Mouse (Mus musculus) yolk sac, embryonic 10.5 days (tissue): Measurements from ENCODE around the gene Grifin.

ENCODE experiments used
- DNase-seq: peaks from one replicate; pipeline ENCODE4 v3.0.0-alpha.2; 2017; ENCODE audit warnings: low spot score

The Grifin gene

GRCm38 (mm10) chr5:140564896-140565295 lies at the start of gene Grifin:
Gene Grifin, minus strand, starts transcription at chr5:140565071.
- DNase-seq = no peak

GRCm38 (mm10) chr5:140614141-140614540 lies 49.3 kb upstream of the Grifin start:
- DNase-seq = no peak

DNA sequence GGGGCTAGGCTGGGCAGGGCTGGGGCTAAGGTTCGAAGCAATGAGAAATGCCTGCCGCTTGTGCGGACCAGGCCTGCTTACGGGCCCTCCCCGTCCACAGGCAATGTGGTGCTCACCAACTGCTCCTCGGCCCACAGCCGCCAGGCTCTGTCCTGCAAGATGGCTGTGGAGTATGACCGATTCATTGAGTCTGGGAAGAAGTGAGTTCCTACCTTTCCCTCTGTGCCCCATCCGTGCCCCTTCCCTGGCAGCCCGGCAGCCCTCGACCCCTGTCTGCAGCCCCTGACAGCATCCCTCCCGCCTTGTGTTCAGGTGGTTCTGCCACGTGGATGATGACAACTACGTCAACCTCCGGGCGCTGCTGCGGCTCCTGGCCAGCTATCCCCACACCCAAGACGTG lies 47.3 kb upstream of the Grifin start:
- no peak for DNase-seq

- DNase-seq = no peak
These were observed 46.8 kb upstream of the Grifin start for GRCm38 (mm10) chr5:140611611-140612185.

- no peak for DNase-seq
These were observed 46.2 kb upstream of the Grifin start for GRCm38 (mm10) chr5:140611021-140611583.

DNA sequence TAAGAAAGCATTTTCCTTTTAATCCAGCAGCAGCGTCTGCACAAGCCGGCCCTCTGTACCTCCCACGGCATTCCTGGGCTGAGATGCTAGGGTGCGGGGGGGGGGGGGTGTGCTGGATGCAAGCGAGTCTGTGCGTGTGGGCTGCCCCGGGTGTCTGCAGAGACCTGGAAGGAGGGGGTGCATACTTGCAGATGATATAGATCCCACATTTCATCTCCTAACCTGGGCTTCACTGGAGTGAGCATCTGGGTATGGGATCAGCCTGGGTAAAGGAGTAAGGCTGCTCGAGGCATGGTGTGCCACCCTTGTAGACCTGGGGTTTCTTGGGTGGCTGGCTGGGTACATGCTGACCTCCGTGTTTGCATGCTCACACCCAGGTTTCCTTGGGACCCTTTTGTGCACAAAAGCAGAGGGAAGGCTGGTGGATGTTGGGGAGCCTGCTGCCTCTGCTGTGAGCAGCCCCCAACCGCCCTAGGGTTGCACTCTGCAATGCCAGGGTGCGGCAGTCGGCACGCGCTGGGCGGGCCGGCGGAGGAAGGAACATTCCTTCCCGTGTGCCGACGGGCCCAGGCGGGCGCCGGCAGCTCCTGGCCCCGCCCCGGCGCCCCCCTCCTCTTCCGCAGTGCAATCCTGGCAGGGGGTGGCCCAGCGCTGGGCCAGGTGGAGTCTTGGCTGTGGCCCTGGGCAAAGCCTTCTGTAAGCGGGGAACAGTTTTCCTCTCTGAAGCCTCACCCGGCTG lies 45.6 kb upstream of the Grifin start:
- DNase-seq = no peak

DNA sequence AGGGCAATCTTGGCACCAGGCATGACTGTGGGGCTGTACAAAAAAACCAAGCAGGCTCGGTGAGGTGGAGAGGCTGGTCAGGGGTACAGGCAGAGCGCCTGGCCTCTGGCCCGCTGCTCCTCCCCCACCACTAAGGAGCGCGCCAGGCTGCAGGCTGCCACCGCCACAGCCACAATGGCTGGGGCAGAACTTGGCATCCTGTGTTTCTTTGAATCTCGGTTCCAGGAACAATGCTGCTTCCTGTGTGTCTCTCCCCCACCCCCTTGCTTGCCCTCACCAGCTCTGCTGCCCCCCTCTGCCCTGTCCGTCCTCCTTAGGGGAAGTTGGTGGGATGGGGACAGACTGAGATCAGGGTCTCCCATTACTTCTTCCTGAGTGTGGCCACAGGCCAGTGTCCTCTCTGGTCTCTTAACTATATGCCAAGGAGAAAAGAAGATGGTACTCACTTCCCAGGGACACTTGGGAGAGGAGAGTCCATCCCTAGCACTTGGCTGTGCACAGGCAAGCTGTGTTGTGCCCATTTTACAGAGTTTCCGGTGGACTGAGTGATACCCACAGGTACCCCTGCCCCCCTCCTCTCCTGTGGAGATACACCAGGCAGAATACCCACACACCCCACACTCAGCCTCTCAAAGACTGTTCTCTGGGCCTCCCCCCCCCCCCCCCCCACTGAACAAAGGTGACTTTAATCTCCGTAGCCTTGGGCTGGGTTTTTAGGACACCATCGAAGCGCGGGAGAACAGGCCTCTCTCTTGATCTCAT lies 44.8 kb upstream of the Grifin start:
- no peak for DNase-seq

- no peak for DNase-seq
These were observed 43.8 kb upstream of the Grifin start for GRCm38 (mm10) chr5:140608634-140609015.

- DNase-seq = no peak
These were observed 43.2 kb upstream of the Grifin start for GRCm38 (mm10) chr5:140607836-140608633.

DNA sequence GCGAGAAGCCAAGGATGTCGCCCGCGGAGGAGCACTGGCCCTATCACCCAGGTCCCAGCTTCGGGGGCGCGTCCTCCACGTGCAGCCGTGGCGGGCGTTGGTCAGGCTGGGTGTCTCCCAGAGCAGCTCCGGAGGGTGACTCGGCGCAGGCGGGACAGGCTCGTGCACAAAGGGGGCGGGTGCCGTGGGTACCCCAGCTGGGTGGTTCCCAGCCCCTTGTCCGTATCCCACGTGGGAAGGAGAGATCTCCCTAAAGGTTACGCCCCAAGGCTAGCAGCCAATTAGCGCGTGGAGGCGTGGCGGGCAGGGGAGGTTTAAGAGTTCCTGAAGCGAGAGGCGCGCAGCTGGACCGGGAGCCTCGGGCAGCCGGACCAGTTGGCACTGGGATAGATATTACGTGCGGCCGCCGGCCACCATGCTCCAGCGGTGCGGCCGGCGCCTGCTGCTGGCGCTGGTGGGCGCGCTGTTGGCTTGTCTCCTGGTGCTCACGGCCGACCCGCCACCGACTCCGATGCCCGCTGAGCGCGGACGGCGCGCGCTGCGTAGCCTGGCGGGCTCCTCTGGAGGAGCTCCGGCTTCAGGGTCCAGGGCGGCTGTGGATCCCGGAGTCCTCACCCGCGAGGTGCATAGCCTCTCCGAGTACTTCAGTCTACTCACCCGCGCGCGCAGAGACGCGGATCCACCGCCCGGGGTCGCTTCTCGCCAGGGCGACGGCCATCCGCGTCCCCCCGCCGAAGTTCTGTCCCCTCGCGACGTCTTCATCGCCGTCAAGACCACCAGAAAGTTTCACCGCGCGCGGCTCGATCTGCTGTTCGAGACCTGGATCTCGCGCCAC lies 42.3 kb upstream of the Grifin start, which contains the start of gene Lfng:
Lfng (plus strand) TSS at position 320 of the 835 bp plus-strand sequence.
- DNase-seq = peak; percentile 78

- DNase-seq = no peak
These were observed 41.5 kb upstream of the Grifin start for GRCm38 (mm10) chr5:140606386-140606785.

DNA sequence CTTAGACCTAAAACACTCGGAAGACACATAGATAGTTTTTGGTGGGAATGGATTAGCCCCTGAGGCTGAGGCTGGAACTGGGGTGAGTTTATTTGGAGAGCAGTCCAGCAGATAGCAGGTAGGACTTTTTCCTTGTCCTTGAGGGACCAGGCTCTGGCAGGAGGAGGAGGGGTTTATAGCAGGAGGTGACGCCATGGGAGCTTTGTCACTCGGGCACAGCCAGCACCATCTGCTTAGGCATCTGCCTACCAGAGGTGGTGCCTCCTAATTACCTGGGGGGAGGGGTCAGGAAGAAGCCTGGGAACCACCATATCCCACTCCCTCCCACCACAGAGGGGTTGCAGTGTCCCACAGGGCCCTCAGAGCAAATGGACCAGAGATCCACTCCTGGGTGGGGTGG lies 40.4 kb upstream of the Grifin start:
- no peak for DNase-seq

- no peak for DNase-seq
These were observed 39.5 kb upstream of the Grifin start for GRCm38 (mm10) chr5:140604386-140604785.

DNA sequence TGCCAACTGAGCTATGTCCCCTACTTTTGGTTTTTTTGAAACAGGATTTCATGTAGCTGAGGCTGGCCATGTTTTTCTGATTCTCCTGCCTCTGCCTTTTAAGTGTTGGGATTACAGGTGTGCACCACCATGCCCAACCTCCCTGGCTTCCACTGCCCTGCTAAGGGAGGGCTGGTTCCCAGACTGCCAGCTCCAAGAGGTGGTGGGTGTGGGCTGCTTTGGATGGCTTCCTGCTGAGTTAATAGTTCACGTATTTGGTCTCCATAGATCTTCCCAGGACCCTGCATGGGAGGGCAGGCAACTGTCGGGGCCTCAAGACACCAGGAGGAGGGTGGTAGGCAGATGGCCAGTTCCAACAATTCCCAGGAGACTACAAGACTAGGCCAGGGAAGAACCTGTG lies 37.7 kb upstream of the Grifin start:
- no peak for DNase-seq

DNA sequence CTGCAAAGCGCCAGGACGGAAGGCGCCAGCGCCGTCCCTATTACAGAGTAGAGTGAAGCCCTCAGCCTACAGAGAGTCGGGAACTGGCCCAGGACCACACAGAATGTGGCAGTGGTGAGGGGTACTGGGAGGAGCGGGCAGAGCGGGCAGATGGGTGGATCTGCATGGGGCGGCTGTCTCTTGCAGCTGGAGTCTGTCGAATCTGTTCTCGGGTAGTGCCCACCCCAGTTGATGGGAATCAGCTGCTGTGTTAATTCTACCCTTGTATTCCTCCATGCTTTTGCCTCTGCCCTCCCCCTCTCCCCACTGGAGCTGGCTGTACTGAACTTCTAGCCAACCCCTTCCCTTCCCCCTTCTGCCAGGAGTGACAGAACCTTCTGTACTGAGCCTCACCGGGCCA lies 36.8 kb upstream of the Grifin start:
- no peak for DNase-seq

DNA sequence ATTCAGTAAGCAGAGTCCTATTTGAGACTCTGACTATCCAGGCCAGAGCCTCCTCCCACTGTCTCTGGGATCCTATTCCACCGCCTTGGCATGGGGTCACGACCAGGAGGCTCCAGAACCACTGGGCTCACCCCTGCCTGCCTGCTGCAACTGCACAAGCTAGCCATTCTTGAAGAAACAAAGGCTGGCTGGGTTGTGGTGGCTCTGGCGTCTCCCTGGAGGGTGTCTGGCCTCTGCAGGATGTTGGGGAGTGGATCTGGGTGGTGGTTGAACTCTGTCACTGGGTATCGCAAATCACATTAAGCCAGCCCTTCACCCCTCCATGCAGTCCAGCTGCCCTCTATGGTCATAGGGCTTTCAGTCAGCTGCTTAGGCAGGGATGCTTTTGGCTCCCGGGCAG lies 35.1 kb upstream of the Grifin start:
- no peak for DNase-seq

DNA sequence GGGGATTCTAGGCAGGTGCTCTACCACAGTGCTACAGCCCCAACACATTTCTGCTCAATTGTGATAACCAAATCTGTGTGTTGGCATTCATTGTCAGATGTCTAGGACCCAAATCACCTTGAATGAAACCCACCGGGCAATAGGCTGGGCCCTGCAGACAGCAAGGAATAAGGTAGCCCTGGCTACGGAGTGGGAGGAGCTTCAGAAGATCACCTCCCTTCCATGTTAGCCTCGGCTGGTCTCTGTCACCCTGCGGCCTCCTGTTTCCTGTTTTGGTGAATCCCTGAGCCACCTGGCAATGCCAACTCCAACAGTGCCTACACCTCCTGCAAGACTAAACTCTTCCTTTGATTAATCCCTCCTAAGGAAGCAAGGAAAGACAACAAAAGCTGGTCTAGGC lies 32.9 kb upstream of the Grifin start:
- DNase-seq = no peak

GRCm38 (mm10) chr5:140596927-140597588 lies 32.2 kb upstream of the Grifin start:
- no peak for DNase-seq

- DNase-seq = no peak
These were observed 31.6 kb upstream of the Grifin start for GRCm38 (mm10) chr5:140596426-140596825.

GRCm38 (mm10) chr5:140594846-140595245 lies 30.0 kb upstream of the Grifin start:
- no peak for DNase-seq
